Mouse (Mus musculus) midbrain, embryonic 15.5 days (tissue): Measurements from ENCODE around the gene Serpina3c. TPM values are rescaled to one million over a fixed set of nuclear protein-coding genes. Genes with fewer than 3 reads are reported as not detected.
"Not testable (repeated sequence)": the region's sequence is repeated elsewhere in the genome, so short reads cannot be mapped to it uniquely, and the experiment has no call there.

Source experiments
- ATAC-seq: fragments of 200-750 bp; cut with Nextera tagmentation; replicated peaks from 2 replicates; pipeline ENCODE4 v1.8.0; 2017; ENCODE audit warnings: moderate TSS enrichment
- H3K27ac ChIP-seq: fragments of 300-500 bp; sonication (generic); 2 replicates; pipeline ENCODE4 v1.5.1; 2015; ENCODE audit warnings: mild to moderate bottlenecking, inconsistent platforms
- H3K27me3 ChIP-seq: fragments of 300-500 bp; sonication (generic); replicated peaks from 2 replicates; pipeline ENCODE4 v1.6.1; 2015; ENCODE audit warnings: inconsistent platforms
- H3K36me3 ChIP-seq: fragments of 300-500 bp; sonication (generic); replicated peaks from 2 replicates; pipeline ENCODE4 v1.6.1; 2015; ENCODE audit warnings: inconsistent platforms
- H3K4me1 ChIP-seq: fragments of 300-500 bp; sonication (generic); 2 replicates; pipeline ENCODE4 v1.6.1; 2015; ENCODE audit warnings: inconsistent platforms
- H3K4me2 ChIP-seq: fragments of 300-500 bp; sonication (generic); 2 replicates; pipeline ENCODE4 v1.6.1; 2015; ENCODE audit warnings: inconsistent platforms, mild to moderate bottlenecking, moderate library complexity
- H3K4me3 ChIP-seq: fragments of 300-500 bp; sonication (generic); 2 replicates; pipeline ENCODE4 v1.5.1; 2015; ENCODE audit warnings: mild to moderate bottlenecking, inconsistent platforms
- H3K9ac ChIP-seq: fragments of 300-500 bp; sonication (generic); 2 replicates; pipeline ENCODE4 v1.6.1; 2015; ENCODE audit warnings: mild to moderate bottlenecking, inconsistent platforms
- H3K9me3 ChIP-seq: fragments of 300-500 bp; sonication (generic); 2 replicates; pipeline ENCODE4 v1.6.1; 2016; ENCODE audit warnings: inconsistent platforms
- WGBS: fragments of 180-500 bp; shearing (Covaris S2); methylation state at CpG from one replicate; pipeline ENCODE4 v1.1.7; 2015; ENCODE audit warnings: mixed read lengths; 5-methylcytosine and 5-hydroxymethylcytosine counted together
- polyA plus RNA-seq: library from polyadenylated mRNA; unstranded; fragments of >200 nt; fragmentation: Nextera tagmentation; extraction: Ambion mirVana; gene quantifications from 2 replicates; pipeline ENCODE4 v1.2.1, GENCODE M21; 2015

The Serpina3c gene
- polyA plus RNA-seq, 1 experiment from 2014 or later: not detected

DNA sequence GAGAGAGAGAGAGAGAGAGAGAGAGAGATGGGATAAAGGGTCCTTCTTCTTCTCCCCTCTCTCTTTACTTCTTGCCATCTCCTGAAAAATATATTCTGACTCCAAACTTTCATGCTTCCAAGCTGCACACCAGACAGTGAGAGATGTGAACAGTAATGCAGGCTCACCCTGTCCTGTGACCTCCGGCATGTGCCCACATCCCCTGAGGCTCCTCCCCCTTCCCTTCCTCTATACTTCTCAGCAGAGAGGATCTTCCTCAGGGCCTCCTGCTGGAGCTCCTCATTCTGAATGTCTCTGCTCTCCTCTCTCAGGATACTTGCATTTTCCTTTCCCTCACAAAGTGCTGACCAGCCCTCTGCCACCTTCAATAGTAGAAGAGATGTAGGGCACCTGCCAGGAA, 11.2 kb downstream of the Serpina3c start:
- Histone ChIP-seq H3K9ac (no peak overlapping the region), H3K4me3 (no peak overlapping the region), H3K27me3 (no peaks in the 10 kb centered on the region), H3K4me2 (no peak overlapping the region), H3K4me1 (no peaks in the 10 kb centered on the region), H3K27ac (no peak overlapping the region), H3K36me3 (no peaks in the 10 kb centered on the region), H3K9me3 (no peaks in the 10 kb centered on the region)
- WGBS: 56% methylated on average over 1 of the region's 1 CpGs
- no peak for ATAC-seq

GRCm38 (mm10) chr12:104141506-104141905, 12.2 kb downstream of the Serpina3c start:
- no peaks in the 10 kb centered on the region for H3K36me3 ChIP-seq
- WGBS: 79% methylated on average over 1 of the region's 1 CpGs
- no peak overlapping the region for H3K9ac ChIP-seq
- ATAC-seq: no peak
- no peaks in the 10 kb centered on the region for H3K4me1 ChIP-seq
- H3K4me3 ChIP-seq: no peak overlapping the region
- H3K9me3 ChIP-seq: no peaks in the 10 kb centered on the region
- no peak overlapping the region for H3K27ac ChIP-seq
- H3K4me2 ChIP-seq: no peak overlapping the region
- H3K27me3 ChIP-seq: no peaks in the 10 kb centered on the region

DNA sequence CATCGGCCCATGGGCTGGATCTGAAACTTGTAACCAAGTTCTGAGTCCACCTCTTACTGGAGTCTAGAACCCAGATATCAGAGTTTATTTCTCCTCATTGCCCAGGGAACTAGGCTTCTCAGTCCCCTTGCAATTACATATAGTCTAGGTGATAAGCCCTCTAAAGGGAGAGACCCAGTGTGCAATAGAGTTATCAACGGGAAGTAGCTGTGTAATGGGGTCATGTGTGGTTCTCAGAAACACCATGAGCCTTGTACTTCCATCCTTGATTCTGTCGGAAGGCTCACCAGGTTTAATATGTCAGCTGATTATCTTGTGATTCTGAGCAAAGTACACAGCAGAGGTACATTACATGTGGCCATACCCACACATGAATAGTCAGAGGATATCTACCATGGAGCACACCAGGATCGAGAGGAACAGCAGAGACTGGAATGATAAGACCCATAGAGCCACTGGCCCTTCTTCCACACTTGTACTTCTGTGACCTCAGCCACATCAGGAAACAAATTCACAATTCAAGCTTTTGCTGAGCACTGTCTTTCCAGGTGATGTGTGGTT, 13.0 kb downstream of the Serpina3c start:
- Histone ChIP-seq H3K9me3 (no peaks in the 10 kb centered on the region), H3K4me1 (no peaks in the 10 kb centered on the region), H3K9ac (no peak overlapping the region), H3K4me3 (no peak overlapping the region), H3K36me3 (no peaks in the 10 kb centered on the region), H3K27me3 (no peaks in the 10 kb centered on the region), H3K4me2 (no peak overlapping the region), H3K27ac (no peak overlapping the region)
- no peak for ATAC-seq
- WGBS: 91% methylated on average over 4 of the region's 4 CpGs

GRCm38 (mm10) chr12:104138216-104138615, 15.5 kb downstream of the Serpina3c start:
- H3K4me2 ChIP-seq: no peak overlapping the region
- no peaks in the 10 kb centered on the region for H3K36me3 ChIP-seq
- no peak overlapping the region for H3K27ac ChIP-seq
- no peak overlapping the region for H3K4me3 ChIP-seq
- WGBS: 83% methylated on average over 2 of the region's 2 CpGs
- ATAC-seq: no peak
- no peaks in the 10 kb centered on the region for H3K4me1 ChIP-seq
- H3K9me3 ChIP-seq: no peaks in the 10 kb centered on the region
- H3K9ac ChIP-seq: no peak overlapping the region
- H3K27me3 ChIP-seq: no peaks in the 10 kb centered on the region

- no peak for ATAC-seq
- H3K27me3 ChIP-seq: no peaks in the 10 kb centered on the region
Observed at GRCm38 (mm10) chr12:104131041-104131440, 22.6 kb downstream of the Serpina3c start.

DNA sequence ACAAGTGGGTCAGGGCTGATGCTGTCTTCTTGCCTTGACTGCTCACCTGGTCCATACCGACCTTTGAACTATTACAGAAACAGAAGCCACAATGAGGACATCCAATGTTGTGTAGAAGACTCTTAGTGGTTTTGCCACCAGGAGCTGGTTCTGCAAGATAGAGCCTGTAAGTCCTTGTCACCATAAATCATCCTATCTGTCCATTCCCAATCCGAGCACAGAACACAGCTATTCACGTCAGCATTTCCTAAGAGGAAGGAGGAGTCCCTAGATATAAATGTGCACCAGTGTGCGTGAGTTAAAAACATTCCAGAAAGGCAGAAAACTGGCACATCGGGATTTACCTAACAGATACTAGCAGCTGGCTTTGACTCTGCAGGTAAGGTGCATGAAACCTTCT, 26.0 kb downstream of the Serpina3c start, which contains the start of gene Serpina3b:
Gene Serpina3b (plus strand): TSS at position 301 of the 400 bp plus-strand sequence.
- Histone ChIP-seq H3K4me1 (no peaks in the 10 kb centered on the region), H3K27me3 (no peaks in the 10 kb centered on the region), H3K9me3 (no peaks in the 10 kb centered on the region), H3K4me3 (no peak within 1 kb of the TSS), H3K9ac (no peak within 1 kb of the TSS), H3K36me3 (no peaks in the 10 kb centered on the region), H3K27ac (no peak within 1 kb of the TSS), H3K4me2 (no peak within 1 kb of the TSS)
- no peak for ATAC-seq
- WGBS: 86% methylated on average over 5 of the region's 5 CpGs

More at GRCm38 (mm10) chr12:104131041-104131440, 22.6 kb downstream of the Serpina3c start:
- Histone ChIP-seq H3K4me1 (no peaks in the 10 kb centered on the region), H3K9me3 (no peaks in the 10 kb centered on the region), H3K4me3 (no peak overlapping the region), H3K9ac (no peak overlapping the region), H3K4me2 (no peak overlapping the region), H3K27ac (no peak overlapping the region), H3K36me3 (no peaks in the 10 kb centered on the region)

- Histone ChIP-seq H3K36me3 (no peaks in the 10 kb centered on the region), H3K4me2 (no peak overlapping the region), H3K27me3 (no peaks in the 10 kb centered on the region), H3K9me3 (no peaks in the 10 kb centered on the region), H3K9ac (no peak overlapping the region), H3K4me1 (no peaks in the 10 kb centered on the region), H3K4me3 (no peak overlapping the region), H3K27ac (no peak overlapping the region)
- no peak for ATAC-seq
- WGBS: 83% methylated on average over 5 of the region's 5 CpGs
Observed at GRCm38 (mm10) chr12:104125021-104125560, 28.6 kb downstream of the Serpina3c start.

DNA sequence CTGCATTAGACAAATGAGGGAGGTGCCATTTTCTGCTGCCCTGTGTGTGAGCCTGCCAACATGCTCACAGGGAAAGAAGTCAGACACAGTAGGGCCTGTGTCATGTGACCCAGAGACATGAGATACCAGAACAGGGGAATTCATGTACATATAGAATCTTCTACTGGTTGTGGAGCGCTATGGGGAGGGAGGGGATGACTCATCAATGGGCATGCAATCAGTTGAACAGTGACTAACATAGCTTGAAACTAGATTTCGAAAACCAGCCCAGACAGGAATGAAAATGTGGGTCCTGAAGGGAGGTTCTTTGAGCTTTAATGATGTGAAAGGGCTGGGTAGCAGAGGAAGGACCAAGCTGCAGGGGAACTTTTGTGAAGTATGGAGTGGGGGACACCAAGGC, 29.7 kb downstream of the Serpina3c start:
- H3K27ac ChIP-seq: no peak overlapping the region
- no peak for ATAC-seq
- no peak overlapping the region for H3K4me3 ChIP-seq
- no peaks in the 10 kb centered on the region for H3K27me3 ChIP-seq
- WGBS: 88% methylated on average over 2 of the region's 2 CpGs
- H3K4me1 ChIP-seq: no peaks in the 10 kb centered on the region
- H3K9me3 ChIP-seq: no peaks in the 10 kb centered on the region
- no peaks in the 10 kb centered on the region for H3K36me3 ChIP-seq
- H3K9ac ChIP-seq: no peak overlapping the region
- no peak overlapping the region for H3K4me2 ChIP-seq

DNA sequence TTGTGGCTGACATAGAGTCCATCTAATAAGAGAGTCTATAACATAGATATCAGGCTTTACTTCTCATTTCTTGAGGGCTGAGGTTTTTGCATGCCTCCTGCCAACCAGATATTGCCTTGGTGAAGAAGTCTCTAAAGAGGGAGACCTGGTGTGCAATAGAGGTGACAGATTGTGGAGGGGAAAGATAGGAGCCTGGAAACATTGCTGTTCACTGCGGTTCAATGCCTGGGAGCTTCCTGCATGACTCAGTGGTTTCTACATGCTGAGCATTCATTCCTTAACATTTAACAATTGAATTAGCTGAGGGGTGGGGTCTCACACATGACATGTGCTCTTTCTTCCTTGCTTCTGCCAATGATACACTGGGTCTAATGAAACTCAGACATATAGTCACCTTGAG, 30.6 kb downstream of the Serpina3c start:
- H3K27me3 ChIP-seq: no peaks in the 10 kb centered on the region
- no peak overlapping the region for H3K4me2 ChIP-seq
- no peak for ATAC-seq
- no peaks in the 10 kb centered on the region for H3K4me1 ChIP-seq
- no peak overlapping the region for H3K9ac ChIP-seq
- H3K4me3 ChIP-seq: no peak overlapping the region
- H3K27ac ChIP-seq: no peak overlapping the region
- H3K36me3 ChIP-seq: no peaks in the 10 kb centered on the region
- no peaks in the 10 kb centered on the region for H3K9me3 ChIP-seq
- whole genome bisulfite sequencing: 91% methylated on average over 1 of the region's 1 CpGs

DNA sequence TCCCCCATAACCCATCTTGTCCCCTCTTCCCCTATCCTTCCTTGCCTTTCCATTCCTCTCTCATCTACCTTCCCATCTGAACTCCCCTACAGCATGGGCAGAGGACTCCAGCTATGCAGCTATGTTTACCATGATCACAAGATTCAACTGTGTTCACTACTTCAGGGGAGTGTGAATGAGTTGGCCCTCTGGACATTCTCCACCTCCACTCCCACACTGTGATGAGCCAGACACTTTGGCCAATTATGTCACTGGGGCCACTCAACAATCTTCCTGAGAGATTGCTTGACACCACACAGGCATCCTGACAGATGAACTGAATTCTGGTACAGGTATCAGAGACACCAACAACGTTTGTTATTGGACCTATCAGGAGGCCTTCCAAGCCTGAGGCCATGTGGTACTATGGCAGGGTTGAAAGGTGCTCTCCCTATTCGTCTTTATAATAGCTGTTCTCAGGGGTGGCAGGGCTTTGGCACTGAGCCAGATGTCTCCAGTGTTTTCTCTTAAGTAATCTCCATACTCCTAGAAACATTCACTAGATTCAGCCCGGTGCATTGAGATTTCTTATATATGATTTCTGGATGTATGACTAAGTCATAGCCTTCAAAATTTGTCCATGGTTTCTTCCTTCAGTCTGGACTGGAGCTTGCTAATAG, 38.6 kb downstream of the Serpina3c start:
- H3K9ac ChIP-seq: no peak overlapping the region
- WGBS: 54% methylated on average over 3 of the region's 3 CpGs
- H3K4me3 ChIP-seq: no peak overlapping the region
- no peak for ATAC-seq
- H3K4me1 ChIP-seq: no peaks in the 10 kb centered on the region
- H3K9me3 ChIP-seq: no peaks in the 10 kb centered on the region
- H3K4me2 ChIP-seq: no peak overlapping the region
- H3K27ac ChIP-seq: no peak overlapping the region
- no peaks in the 10 kb centered on the region for H3K27me3 ChIP-seq
- H3K36me3 ChIP-seq: no peaks in the 10 kb centered on the region

DNA sequence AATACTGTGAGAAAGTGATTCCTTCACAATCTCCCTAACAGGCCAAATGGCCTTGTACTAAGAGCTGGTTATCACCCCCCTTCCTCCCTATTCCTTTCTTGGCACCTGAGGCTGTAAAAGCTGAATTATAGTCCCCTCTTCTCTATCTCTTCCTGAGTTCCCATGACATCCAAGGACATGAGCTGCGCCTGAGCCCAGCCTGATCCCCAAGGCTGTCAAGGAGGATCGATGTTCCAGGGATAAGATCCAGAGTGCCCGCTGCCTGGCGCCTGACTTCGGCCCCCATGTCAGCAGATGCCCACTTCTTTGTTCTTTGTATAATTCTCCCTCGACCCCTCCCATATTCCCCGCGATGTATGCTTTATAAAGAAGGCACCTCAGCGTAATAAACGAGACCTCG, 41.3 kb downstream of the Serpina3c start, which contains the start of gene Serpina3a:
Gene Serpina3a (plus strand): TSS at position 392 of the 400 bp plus-strand sequence.
- 91% methylated on average over 11 of the region's 11 CpGs for WGBS
- H3K27ac ChIP-seq, H3K4me2 ChIP-seq, H3K36me3 ChIP-seq, H3K4me3 ChIP-seq, H3K4me1 ChIP-seq, H3K9ac ChIP-seq, H3K27me3 ChIP-seq, ATAC-seq, H3K9me3 ChIP-seq: not testable (repeated sequence)

- Histone ChIP-seq H3K9ac (no peak overlapping the region), H3K9me3 (no peaks in the 10 kb centered on the region), H3K4me1 (no peaks in the 10 kb centered on the region), H3K4me3 (no peak overlapping the region), H3K27me3 (no peaks in the 10 kb centered on the region), H3K4me2 (no peak overlapping the region), H3K36me3 (no peaks in the 10 kb centered on the region), H3K27ac (no peak overlapping the region)
- 92% methylated on average over 2 of the region's 2 CpGs for WGBS
- no peak for ATAC-seq
Observed at GRCm38 (mm10) chr12:104108507-104108906, 45.2 kb downstream of the Serpina3c start.

GRCm38 (mm10) chr12:104106919-104107318, 46.8 kb downstream of the Serpina3c start:
- Histone ChIP-seq H3K27me3 (no peaks in the 10 kb centered on the region), H3K4me1 (no peaks in the 10 kb centered on the region), H3K4me2 (no peak overlapping the region), H3K9ac (no peak overlapping the region), H3K36me3 (no peaks in the 10 kb centered on the region), H3K9me3 (no peaks in the 10 kb centered on the region), H3K27ac (no peak overlapping the region), H3K4me3 (no peak overlapping the region)
- no peak for ATAC-seq
